Mouse (Mus musculus): ENCODE results near the gene Tmtc1. TPM values are rescaled to one million over a fixed set of nuclear protein-coding genes. Genes with fewer than 3 reads are reported as not detected.

The Tmtc1 gene
- total RNA-seq (2018; cell fraction: chromatin; rRNA removed), result under 1 TPM in 2 of 26 experiments, not detected in 24; 0.20 to 0.32 TPM
- total RNA-seq (2018; cell fraction: cytosol; rRNA removed), result not detected
- total RNA-seq (2018; cell fraction: nucleus; rRNA removed), result under 1 TPM in 2 of 26 experiments, not detected in 24; 0.10 TPM
- not detected in 3 replicates for polyA plus RNA-seq (2018)

DNA sequence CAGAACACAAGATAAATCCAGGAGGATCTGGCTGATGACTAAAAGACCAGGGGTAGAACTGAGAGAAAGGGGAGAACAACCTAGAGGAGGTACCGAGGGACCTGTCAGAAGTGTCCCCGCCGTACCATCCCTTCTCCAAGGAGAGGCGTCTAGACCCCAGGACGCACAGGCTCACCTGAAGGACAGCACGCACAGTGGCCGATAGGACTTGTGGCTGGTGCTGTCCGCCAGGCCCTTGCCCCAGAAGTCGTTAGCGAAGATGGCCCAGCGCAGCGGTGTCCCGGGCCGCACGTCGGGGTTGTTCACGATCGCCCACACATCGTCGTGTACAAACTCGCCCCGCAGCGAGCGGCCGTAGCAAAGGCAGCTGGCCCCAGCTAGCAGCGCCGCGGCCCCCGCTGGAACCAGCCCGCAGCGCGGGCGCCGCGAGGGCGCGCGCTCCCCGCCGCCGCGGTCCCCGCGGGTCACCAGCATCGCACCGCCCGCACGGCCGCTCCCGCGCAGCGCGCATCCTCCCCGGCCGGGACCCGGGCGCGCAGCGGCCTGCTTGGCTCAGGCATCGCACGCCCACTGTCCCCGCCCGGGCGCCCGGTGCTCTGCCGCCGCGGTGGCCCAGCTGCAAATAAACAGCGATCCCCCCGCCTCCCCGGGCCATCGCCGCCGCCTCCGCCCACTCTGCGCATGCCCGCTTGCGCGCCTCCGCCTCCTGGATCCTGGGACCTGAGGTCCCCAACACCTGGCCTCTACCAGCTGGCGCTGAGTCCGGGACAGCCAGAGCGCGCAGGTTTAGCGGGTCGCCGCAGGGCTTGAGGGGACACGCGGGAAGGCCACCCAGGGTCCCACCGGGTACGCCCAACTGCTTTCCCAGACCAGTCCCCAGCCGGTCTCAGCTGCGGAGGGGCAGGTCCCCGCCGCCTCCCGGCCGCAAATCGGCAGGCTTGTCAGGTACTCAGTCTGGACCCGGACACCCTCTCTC is at the start of gene Tmtc1:
TSS of gene Tmtc1 (minus strand) at position 664 of the 976 bp plus-strand sequence.
- H3K36me3 ChIP-seq (ENCODE audit: inconsistent target), result no peaks in the 10 kb centered on the region
- no peak within 1 kb of the TSS for H3K27ac ChIP-seq
- H3K79me2 ChIP-seq (ENCODE audit: inconsistent target), result no peaks in the 10 kb centered on the region
- WGBS (ENCODE audit: missing documents), result under 1% methylated on average over 82 of the region's 99 CpGs
- H3K4me3 ChIP-seq (ENCODE audit: inconsistent target), result no peak within 1 kb of the TSS

DNA sequence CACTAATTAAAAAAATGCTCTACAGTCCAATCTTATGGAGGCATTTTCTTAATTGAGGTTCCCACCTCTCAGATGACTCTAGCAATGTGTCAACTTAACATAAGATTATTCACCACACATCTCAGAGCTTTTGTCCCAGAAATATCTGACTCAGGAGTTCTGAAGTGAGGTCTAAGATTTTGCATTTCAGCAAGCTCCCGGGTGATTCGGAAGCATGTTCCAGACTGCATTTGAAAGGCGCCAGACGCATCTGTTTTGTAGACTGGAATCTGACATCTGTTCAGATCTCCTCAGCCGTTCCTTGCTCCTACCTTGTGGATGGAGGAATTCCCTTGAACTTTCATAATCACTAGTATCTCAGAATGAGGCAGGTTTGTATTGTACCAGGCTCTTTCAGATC is 47.7 kb upstream of the Tmtc1 start:
- Histone ChIP-seq H3K36me3 (ENCODE audit: inconsistent target) (no peaks in the 10 kb centered on the region), H3K27ac (no peak overlapping the region), H3K4me3 (ENCODE audit: inconsistent target) (no peak overlapping the region), H3K79me2 (ENCODE audit: inconsistent target) (no peaks in the 10 kb centered on the region)
- WGBS (ENCODE audit: missing documents), result 91% methylated on average over 5 of the region's 5 CpGs

DNA sequence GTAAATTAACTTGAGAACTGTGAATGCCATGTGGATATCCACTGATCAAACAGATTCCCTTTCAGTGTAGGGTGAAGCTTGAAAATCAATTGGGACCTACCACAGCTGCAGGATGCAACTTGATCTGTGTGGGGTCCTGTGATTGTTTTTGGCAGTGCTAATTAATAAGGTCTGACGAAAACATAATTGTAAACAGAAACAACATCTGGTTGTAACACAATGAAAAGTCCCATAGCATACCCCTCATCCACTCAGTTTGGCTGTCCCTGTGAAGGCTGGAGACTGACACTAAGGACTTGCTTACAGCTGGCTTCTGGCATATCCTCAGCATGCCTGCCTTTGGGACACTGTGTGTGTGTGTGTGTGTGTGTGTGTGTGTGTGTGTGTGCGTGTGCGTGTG is 42.6 kb upstream of the Tmtc1 start:
- no peak overlapping the region for H3K27ac ChIP-seq
- 100% methylated on average over 3 of the region's 3 CpGs for WGBS (ENCODE audit: missing documents)
- no peaks in the 10 kb centered on the region for H3K36me3 ChIP-seq (ENCODE audit: inconsistent target)
- no peak overlapping the region for H3K4me3 ChIP-seq (ENCODE audit: inconsistent target)
- no peaks in the 10 kb centered on the region for H3K79me2 ChIP-seq (ENCODE audit: inconsistent target)

DNA sequence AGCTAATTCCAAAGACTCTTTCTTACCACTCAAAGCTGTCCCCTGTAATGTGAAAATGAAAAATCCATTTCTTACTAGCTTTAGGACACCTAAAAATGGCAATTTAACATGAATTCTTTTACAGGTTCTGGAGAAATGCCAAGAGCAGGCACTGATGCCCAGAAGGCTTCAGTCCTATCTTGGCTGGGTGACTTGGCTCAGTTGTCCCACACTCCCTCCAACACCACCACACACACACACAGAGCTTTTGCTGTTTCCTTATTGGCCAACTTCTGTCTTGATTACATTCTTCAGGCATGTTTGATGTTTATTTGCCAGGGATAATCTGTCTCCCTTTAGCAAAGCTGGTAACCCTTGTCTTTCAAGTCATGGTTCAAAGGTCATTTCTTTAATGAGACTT is 37.7 kb upstream of the Tmtc1 start:
- no peaks in the 10 kb centered on the region for H3K79me2 ChIP-seq (ENCODE audit: inconsistent target)
- H3K27ac ChIP-seq, result no peak overlapping the region
- H3K36me3 ChIP-seq (ENCODE audit: inconsistent target), result no peaks in the 10 kb centered on the region
- no peak overlapping the region for H3K4me3 ChIP-seq (ENCODE audit: inconsistent target)

DNA sequence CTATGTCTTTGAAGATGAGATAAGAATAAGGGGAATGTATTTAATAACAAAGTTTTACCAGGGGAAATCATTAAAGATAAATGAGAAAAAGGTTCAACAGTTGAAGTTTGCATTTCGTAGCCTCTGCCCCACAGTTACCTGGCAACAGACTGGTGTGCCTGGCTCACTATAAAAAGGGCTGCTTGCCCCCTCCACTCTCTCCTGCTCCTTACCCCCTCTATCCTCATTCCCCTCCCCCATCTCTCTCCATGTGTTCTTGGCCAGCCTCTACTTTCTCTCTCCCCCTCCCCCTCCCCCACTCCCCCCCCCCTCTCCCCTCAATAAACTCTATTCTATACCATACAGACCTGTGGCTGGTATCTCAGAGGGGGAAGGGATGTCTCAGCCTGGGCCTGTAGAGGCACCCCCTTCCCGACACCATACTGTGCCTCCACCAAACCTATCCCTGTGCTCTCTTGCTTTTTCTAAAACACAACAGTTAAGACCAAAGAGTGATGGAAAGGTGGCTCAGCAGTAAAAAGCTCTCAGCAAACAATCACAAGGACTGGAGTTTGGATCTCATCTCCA is 35.6 kb upstream of the Tmtc1 start:
- WGBS (ENCODE audit: missing documents), result 97% methylated on average over 2 of the region's 2 CpGs

DNA sequence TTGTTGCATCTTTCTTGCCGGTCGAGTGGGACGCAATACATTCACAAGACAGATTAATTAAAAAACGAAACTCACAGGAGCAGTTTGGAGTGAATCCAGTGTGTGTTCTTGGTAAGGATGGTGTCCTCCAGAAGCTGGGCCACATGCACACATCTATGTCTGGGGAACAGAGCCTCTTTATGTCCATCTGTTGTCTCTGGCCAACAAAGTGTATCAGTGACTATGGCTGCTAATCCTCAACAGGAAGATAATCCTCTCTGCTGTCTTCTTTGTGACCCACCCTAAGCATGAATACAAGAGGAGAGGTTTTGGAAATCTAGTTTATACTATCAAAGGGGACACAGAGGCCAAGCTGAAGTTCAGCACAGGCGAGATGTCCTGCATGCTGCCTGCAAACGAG is 34.2 kb upstream of the Tmtc1 start:
- 68% methylated on average over 5 of the region's 6 CpGs for WGBS (ENCODE audit: missing documents)
- Histone ChIP-seq H3K4me3 (ENCODE audit: inconsistent target) (no peak overlapping the region), H3K36me3 (ENCODE audit: inconsistent target) (no peaks in the 10 kb centered on the region)

More for the DNA sequence above, 35.6 kb upstream of the Tmtc1 start:
- Histone ChIP-seq H3K79me2 (ENCODE audit: inconsistent target) (no peaks in the 10 kb centered on the region), H3K27ac (no peak overlapping the region), H3K4me3 (ENCODE audit: inconsistent target) (no peak overlapping the region), H3K36me3 (ENCODE audit: inconsistent target) (no peaks in the 10 kb centered on the region)

DNA sequence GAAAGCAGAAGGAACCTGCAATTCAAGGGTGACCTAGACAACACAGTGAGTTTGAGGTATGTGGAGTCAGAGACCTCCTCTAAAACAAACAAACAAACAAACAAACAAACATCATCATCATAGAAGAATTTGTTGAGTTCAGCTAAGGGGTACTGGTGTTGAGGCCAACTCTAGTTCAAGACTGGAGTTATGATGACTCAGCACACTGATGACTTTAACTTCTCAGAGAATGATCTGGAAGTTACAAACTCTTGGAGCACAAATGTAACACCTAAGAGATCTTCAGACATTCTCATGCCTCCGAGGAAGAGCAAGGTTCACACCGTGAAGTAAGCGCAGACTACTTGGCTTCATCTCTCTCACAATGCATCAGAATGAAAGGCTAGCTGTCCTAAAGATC is 28.1 kb upstream of the Tmtc1 start:
- Histone ChIP-seq H3K36me3 (ENCODE audit: inconsistent target) (no peaks in the 10 kb centered on the region), H3K79me2 (ENCODE audit: inconsistent target) (no peaks in the 10 kb centered on the region), H3K27ac (no peak overlapping the region), H3K4me3 (ENCODE audit: inconsistent target) (no peak overlapping the region)
- 96% methylated on average over 3 of the region's 3 CpGs for WGBS (ENCODE audit: missing documents)

More for the DNA sequence above, 34.2 kb upstream of the Tmtc1 start:
- H3K79me2 ChIP-seq (ENCODE audit: inconsistent target), result no peaks in the 10 kb centered on the region
- no peak overlapping the region for H3K27ac ChIP-seq

DNA sequence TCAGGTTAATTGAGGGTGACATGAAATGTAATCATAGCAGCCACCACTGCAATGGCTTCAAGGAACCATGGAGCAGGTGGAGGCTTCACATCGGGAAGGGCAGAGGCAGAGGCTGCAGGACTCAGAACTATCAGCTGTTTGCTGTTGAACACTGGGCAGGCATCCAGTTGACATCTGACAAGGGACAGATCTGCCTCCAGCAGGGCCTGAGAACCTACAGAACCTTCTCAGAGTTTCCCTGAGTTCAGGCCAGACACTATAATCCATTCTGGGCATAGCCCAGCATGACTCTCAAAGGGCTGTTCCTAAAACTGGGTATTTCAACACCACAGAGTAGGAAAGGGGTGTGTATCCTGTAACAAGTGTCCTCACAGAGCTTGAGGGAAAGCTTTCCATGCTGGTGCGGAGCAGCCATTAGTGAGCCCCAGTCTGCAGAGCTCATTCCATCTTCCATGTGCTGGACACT is 23.8 kb upstream of the Tmtc1 start:
- 75% methylated on average over 2 of the region's 2 CpGs for WGBS (ENCODE audit: missing documents)
- Histone ChIP-seq H3K27ac (no peak overlapping the region), H3K79me2 (ENCODE audit: inconsistent target) (no peaks in the 10 kb centered on the region), H3K36me3 (ENCODE audit: inconsistent target) (no peaks in the 10 kb centered on the region), H3K4me3 (ENCODE audit: inconsistent target) (no peak overlapping the region)

DNA sequence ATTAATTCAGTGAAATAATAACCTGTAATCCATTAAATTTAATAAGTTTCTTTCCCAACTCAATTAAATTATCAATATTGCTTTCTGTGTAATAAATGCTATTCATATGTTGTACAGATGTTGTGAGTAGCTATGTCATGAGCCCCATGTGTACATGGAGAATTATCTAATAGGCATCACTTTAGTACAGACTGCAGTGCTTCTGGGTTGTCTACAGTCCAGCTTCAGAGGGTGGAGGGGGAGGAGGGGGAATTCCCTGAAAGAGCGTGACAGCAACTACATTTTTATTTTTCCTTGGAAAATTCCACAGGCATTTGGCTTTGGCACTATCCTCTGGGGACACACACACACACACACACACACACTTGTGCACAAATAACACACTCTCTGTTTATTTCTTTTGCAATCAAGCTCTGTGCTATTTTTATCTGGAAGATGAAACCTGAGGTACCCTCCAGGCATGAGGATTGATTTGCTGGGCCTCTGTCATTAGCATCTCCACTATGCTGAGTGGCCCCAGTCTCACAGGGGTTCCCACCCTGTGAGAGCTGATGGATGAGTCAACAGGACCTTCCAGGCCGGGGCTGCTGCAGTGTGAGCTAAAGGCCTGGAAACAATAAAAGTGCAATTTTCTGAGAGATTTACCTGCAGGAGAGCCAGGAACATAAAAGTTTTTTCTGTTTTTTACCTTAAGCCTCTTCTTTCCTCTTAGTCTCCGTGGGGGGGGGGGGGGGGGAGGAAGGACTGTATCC is 23.2 kb upstream of the Tmtc1 start:
- Histone ChIP-seq H3K27ac (no peak overlapping the region), H3K4me3 (ENCODE audit: inconsistent target) (no peak overlapping the region), H3K79me2 (ENCODE audit: inconsistent target) (no peaks in the 10 kb centered on the region), H3K36me3 (ENCODE audit: inconsistent target) (no peaks in the 10 kb centered on the region)
- WGBS (ENCODE audit: missing documents), result 50% methylated on average over 2 of the region's 3 CpGs

DNA sequence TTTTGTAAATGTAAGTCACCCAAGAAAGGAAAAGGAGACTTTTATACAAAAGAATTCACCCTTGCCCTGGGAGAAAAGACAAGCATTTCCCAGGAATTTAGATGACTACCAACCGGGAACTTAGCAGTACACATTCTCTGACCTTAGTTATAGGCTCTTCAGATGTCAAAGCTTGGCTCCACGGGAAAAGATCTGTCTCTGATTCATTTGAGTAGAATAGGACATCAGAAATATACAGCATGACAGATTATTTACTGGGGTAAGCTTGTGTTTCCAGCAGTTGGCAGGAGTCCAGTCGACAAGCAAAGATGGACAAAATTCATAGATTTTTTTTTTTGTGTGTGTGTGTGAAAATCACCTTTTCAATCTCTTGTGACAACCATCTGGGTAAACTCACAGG is 15.4 kb upstream of the Tmtc1 start:
- Histone ChIP-seq H3K79me2 (ENCODE audit: inconsistent target) (no peaks in the 10 kb centered on the region), H3K36me3 (ENCODE audit: inconsistent target) (no peaks in the 10 kb centered on the region), H3K4me3 (ENCODE audit: inconsistent target) (no peak overlapping the region), H3K27ac (no peak overlapping the region)
- 89% methylated on average over 3 of the region's 3 CpGs for WGBS (ENCODE audit: missing documents)

DNA sequence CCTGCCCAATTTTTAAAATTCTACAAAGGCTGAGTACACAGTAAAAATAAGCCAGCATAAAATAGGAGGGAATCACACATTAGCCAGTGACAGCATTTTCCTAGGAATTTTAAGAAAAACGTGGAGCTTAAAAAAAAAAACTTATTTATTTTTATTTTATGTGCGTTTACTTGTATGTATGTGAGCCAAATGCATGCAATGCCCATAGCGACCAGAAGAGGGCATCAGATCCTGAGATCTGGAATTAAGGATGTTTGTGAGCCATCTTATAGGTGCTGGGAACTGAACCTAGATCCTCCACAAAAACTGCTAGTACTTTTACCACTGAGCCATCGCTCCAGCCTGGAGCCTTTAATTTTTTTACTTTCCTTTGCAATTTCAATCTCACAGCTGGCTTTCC is 11.3 kb upstream of the Tmtc1 start:
- no peaks in the 10 kb centered on the region for H3K79me2 ChIP-seq (ENCODE audit: inconsistent target)
- no peak overlapping the region for H3K4me3 ChIP-seq (ENCODE audit: inconsistent target)
- 68% methylated on average over 4 of the region's 4 CpGs for WGBS (ENCODE audit: missing documents)
- no peak overlapping the region for H3K27ac ChIP-seq
- no peaks in the 10 kb centered on the region for H3K36me3 ChIP-seq (ENCODE audit: inconsistent target)

DNA sequence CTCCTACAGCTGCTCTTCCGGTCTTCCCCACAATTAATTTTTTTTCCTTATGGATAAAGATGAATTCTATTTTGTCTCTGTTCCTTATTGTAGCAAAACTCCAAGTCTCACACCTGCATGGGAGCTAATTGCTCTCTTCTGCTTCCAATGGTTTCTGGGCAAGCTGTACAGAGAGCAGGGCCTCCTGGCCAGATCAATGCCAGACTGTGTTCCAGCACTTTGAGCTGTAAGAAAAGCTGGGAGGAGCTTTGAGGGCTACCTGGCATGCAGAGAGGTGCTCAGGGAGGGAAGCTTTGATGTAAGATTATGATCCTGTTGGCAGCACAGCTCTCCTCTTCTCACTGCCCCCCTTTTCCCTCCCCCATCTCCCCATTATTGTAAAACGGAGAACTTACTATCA is 10.6 kb upstream of the Tmtc1 start:
- Histone ChIP-seq H3K27ac (no peak overlapping the region), H3K4me3 (ENCODE audit: inconsistent target) (no peak overlapping the region), H3K36me3 (ENCODE audit: inconsistent target) (no peaks in the 10 kb centered on the region), H3K79me2 (ENCODE audit: inconsistent target) (no peaks in the 10 kb centered on the region)
- 86% methylated on average over 2 of the region's 2 CpGs for WGBS (ENCODE audit: missing documents)

DNA sequence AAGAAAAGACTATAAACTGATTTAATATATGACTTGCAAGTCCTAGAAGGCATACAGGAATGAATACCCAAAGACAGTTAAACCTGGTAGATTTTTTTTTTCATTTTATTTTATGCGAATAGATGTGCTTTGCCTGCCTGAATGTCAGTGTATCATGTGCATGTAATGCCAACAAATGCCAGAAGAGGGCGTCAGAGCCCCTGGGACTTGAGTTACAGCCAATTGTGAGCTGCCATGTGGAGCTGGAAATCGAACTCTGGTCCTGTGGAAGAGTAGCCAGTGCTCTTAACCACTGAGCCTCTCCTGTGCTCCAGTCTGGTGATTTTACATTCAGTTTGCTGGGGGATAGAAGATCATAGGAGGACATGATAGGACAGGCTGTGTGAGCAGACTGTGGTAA is 4.0 kb upstream of the Tmtc1 start:
- no peak overlapping the region for H3K4me3 ChIP-seq (ENCODE audit: inconsistent target)
- H3K27ac ChIP-seq, result no peak overlapping the region
- H3K79me2 ChIP-seq (ENCODE audit: inconsistent target), result no peaks in the 10 kb centered on the region
- no peaks in the 10 kb centered on the region for H3K36me3 ChIP-seq (ENCODE audit: inconsistent target)
- WGBS (ENCODE audit: missing documents), result 61% methylated on average over 3 of the region's 3 CpGs

DNA sequence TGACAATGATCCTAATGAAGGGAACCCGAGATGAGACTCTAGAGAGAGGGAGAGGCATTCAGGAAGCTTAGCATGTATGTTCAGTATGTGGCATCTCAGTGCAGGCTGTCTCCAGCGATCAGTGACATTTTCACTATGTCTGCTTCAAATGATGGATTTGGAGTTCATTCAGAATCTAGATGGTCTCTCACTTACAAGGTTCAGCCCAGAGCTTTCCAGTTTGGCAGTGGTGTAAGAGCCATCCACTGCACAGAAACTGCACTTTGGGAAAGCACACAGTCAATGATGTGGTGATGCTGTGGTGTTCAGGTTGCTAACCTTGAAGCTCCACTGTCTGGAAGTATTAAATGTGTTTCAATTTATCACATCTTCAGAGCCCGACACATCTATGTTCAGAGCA is 1.9 kb upstream of the Tmtc1 start:
- no peaks in the 10 kb centered on the region for H3K36me3 ChIP-seq (ENCODE audit: inconsistent target)
- H3K79me2 ChIP-seq (ENCODE audit: inconsistent target), result no peaks in the 10 kb centered on the region
- 82% methylated on average over 3 of the region's 3 CpGs for WGBS (ENCODE audit: missing documents)
- H3K4me3 ChIP-seq (ENCODE audit: inconsistent target), result no peak overlapping the region
- no peak overlapping the region for H3K27ac ChIP-seq

Measured in macrophage (primary cell).